ENCODE assay signal across 10 mouse cellular contexts in the genomic region with DNA sequence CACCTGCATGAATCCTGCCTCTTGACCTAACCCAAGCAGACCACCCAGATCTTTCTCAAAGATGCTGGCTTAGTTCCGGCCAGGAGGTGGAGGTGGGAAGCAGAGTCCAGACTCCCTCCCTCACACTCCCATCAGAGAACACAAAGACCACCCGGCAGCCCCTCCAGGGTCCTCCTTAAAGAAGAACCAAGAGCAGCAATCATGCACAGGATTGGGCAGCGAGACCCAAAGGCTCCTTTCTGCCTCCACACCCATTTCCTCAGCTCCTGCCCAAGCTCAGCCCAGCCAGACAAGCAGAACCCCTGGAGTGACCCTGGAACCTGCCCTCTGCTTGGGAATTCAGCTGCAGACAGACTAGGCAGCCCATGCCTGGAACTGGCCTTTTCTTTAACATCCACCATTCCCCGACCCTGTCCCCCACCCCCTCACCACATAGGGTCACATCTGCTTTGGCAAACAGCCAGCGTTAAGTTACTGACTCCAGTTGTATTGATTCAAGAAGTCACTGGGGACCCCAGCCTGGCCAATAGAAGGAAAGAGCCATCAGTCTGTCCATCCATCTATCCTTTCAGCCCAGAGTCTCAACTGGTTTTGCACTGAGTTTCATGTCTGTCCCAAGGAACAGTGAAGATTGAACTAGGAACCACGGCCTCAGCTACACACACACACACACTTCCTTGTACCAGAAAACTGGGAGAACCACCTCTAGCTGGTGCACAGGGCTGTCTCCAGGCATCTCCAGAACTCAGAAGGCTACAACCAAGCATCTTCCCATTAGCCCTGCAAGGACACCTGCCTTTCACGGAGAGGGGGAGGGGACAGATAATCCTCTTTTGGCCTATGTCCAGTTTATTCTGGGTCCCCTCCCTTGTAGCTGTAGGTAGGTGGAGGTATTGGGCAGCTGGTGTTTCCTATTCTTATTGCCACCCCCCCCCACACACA. TPM values are rescaled to one million over a fixed set of nuclear protein-coding genes. Genes with fewer than 3 reads are reported as not detected.
DNase-seq lines count a peak whose midpoint lies in the region; ATAC-seq lines count a peak whose summit lies in the region.
"Had no signal": no experiment of that assay in that cellular context is flagged by ENCODE, and none has a peak within 500 bp of the region (broad histone marks: within the 10 kb centered on the region; RNA-seq: fewer than 3 reads in every experiment).

No protein-coding gene starts in this region.

- DNase-seq in embryonic facial prominence, embryonic 11.5 days (ENCODE audit: low spot score) = peak; percentile 39
- DNase-seq in midbrain, embryonic 11.5 days (ENCODE audit: low spot score, missing footprints) = peak; percentile 89
- no peak for DNase-seq in thymus, postnatal 36 days
- no peak for DNase-seq in layer of hippocampus, adult 8-10 months (ENCODE audit: low spot score in 2 of 2)
- DNase-seq in gastrocnemius, postnatal 25 days = no peak

- ATAC-seq in intestine, embryonic 15.5 days = no peak
- ATAC-seq in intestine, embryonic 16.5 days = no peak
- ATAC-seq in embryonic facial prominence, embryonic 11.5 days (replicated peaks; ENCODE audit: insufficient number of reproducible peaks, low FRiP score, low TSS enrichment, low read depth) = no peak
- no peak for ATAC-seq in heart, embryonic 14.5 days (ENCODE audit: insufficient number of reproducible peaks, insufficient read depth, low FRiP score, low read depth)
- no peak for ATAC-seq in midbrain, embryonic 11.5 days (ENCODE audit: low FRiP score)

- 27% methylated on average over 7 of the region's 7 CpGs for WGBS in intestine, embryonic 15.5 days
- 23% methylated on average over 7 of the region's 7 CpGs for WGBS in intestine, embryonic 16.5 days
- 14% methylated on average over 7 of the region's 7 CpGs for WGBS in embryonic facial prominence, embryonic 11.5 days
- WGBS in heart, embryonic 14.5 days = 40% methylated on average over 7 of the region's 7 CpGs
- whole genome bisulfite sequencing in midbrain, embryonic 11.5 days = 14% methylated on average over 7 of the region's 7 CpGs

- H3K4me1 ChIP-seq in intestine, embryonic 15.5 days (replicated peaks) = peaks cover 25% of the 10 kb centered on the region
- peaks cover 24% of the 10 kb centered on the region for H3K4me1 ChIP-seq in intestine, embryonic 16.5 days (ENCODE audit: control insufficient read depth, insufficient read depth, low read length)
- peaks cover 16% of the 10 kb centered on the region; the same call in 1 of the 2 replicates for H3K4me1 ChIP-seq in embryonic facial prominence, embryonic 11.5 days (ENCODE audit: control insufficient read depth, insufficient read depth, low read length)
- peaks cover 41 to 51% of the 10 kb centered on the region in 2 experiments for H3K4me1 ChIP-seq in heart, embryonic 14.5 days (ENCODE audit: control insufficient read depth in 2 of 2, insufficient read depth in 2 of 2, low read length in 2 of 2)
- H3K4me1 ChIP-seq in midbrain, embryonic 11.5 days (ENCODE audit: control insufficient read depth, insufficient read depth, low read length) = peaks cover 29% of the 10 kb centered on the region

- H3K9me3 ChIP-seq in intestine, embryonic 15.5 days = no peaks in the 10 kb centered on the region
- H3K9me3 ChIP-seq in intestine, embryonic 16.5 days (ENCODE audit: control insufficient read depth, low read length) = no peaks in the 10 kb centered on the region
- H3K9me3 ChIP-seq in embryonic facial prominence, embryonic 11.5 days (replicated peaks; ENCODE audit: control insufficient read depth, low read length) = no peaks in the 10 kb centered on the region
- H3K9me3 ChIP-seq in heart, embryonic 14.5 days (ENCODE audit: control insufficient read depth, low read length) = no peaks in the 10 kb centered on the region
- H3K9me3 ChIP-seq in midbrain, embryonic 11.5 days (ENCODE audit: control insufficient read depth, low read length) = no peaks in the 10 kb centered on the region

- peaks cover 4% of the 10 kb centered on the region; the same call in 1 of the 2 replicates for H3K36me3 ChIP-seq in intestine, embryonic 15.5 days
- no peaks in the 10 kb centered on the region for H3K36me3 ChIP-seq in intestine, embryonic 16.5 days (ENCODE audit: control insufficient read depth, insufficient read depth, low read length)
- no peaks in the 10 kb centered on the region for H3K36me3 ChIP-seq in embryonic facial prominence, embryonic 11.5 days (replicated peaks; ENCODE audit: control insufficient read depth, insufficient read depth, low read depth, low read length)
- peaks cover 13% of the 10 kb centered on the region for H3K36me3 ChIP-seq in heart, embryonic 14.5 days (ENCODE audit: control insufficient read depth, insufficient read depth, low read length)
- H3K36me3 ChIP-seq in midbrain, embryonic 11.5 days (ENCODE audit: control insufficient read depth, insufficient read depth, low read length) = peaks cover 2% of the 10 kb centered on the region; the same call in 1 of the 2 replicates

- no peak overlapping the region for H3K4me3 ChIP-seq in intestine, embryonic 15.5 days (replicated peaks)
- no peak overlapping the region for H3K4me3 ChIP-seq in intestine, embryonic 16.5 days (ENCODE audit: low read length)
- no peak overlapping the region for H3K4me3 ChIP-seq in embryonic facial prominence, embryonic 11.5 days (ENCODE audit: low read depth, low read length)
- peak overlapping the region in 1 of 2 experiments; percentile 18; a peak in 1 of 4 replicates for H3K4me3 ChIP-seq in heart, embryonic 14.5 days (ENCODE audit: control insufficient read depth in 1 of 2, insufficient read depth in 1 of 2, low read depth in 1 of 2, low read length in 2 of 2)
- peak overlapping the region; percentile 8; the same call in 1 of the 2 replicates for H3K4me3 ChIP-seq in midbrain, embryonic 11.5 days (ENCODE audit: low read depth, low read length)

- H3K27ac ChIP-seq in intestine, embryonic 15.5 days = no peak overlapping the region
- H3K27ac ChIP-seq in intestine, embryonic 16.5 days (ENCODE audit: low read length) = no peak overlapping the region
- no peak overlapping the region for H3K27ac ChIP-seq in embryonic facial prominence, embryonic 11.5 days (replicated peaks; ENCODE audit: low read depth, low read length)
- H3K27ac ChIP-seq in heart, embryonic 14.5 days (replicated peaks in 1 of 2; ENCODE audit: control insufficient read depth in 1 of 2, insufficient read depth in 1 of 2, low read depth in 2 of 2, low read length in 2 of 2) = peak overlapping the region; percentile 82 to 83
- no peak overlapping the region; the same call in 1 of the 2 replicates for H3K27ac ChIP-seq in midbrain, embryonic 11.5 days (ENCODE audit: low read depth, low read length)
- H3K27ac ChIP-seq: macrophage had no signal

- peaks cover 35% of the 10 kb centered on the region for H3K27me3 ChIP-seq in intestine, embryonic 15.5 days (replicated peaks)
- H3K27me3 ChIP-seq in intestine, embryonic 16.5 days (replicated peaks; ENCODE audit: control insufficient read depth, insufficient read depth, low read length) = peaks cover 20% of the 10 kb centered on the region
- peaks cover 12% of the 10 kb centered on the region for H3K27me3 ChIP-seq in embryonic facial prominence, embryonic 11.5 days (ENCODE audit: control insufficient read depth, insufficient read depth, low read length)
- H3K27me3 ChIP-seq in heart, embryonic 14.5 days (ENCODE audit: control insufficient read depth, insufficient read depth, low read length) = peaks cover 8% of the 10 kb centered on the region; the same call in 1 of the 2 replicates
- H3K27me3 ChIP-seq in midbrain, embryonic 11.5 days (ENCODE audit: control insufficient read depth, insufficient read depth, low read length) = peaks cover 31% of the 10 kb centered on the region

- peak overlapping the region; percentile 12 for H3K4me2 ChIP-seq in intestine, embryonic 15.5 days (replicated peaks)
- no peak overlapping the region for H3K4me2 ChIP-seq in intestine, embryonic 16.5 days (ENCODE audit: low read depth, low read length)
- H3K4me2 ChIP-seq in embryonic facial prominence, embryonic 11.5 days (ENCODE audit: low read depth, low read length) = peak overlapping the region; percentile 7; the same call in 1 of the 2 replicates
- H3K4me2 ChIP-seq in heart, embryonic 14.5 days (ENCODE audit: low read length) = peak overlapping the region; percentile 67
- H3K4me2 ChIP-seq in midbrain, embryonic 11.5 days = peak overlapping the region; percentile 24

- H3K9ac ChIP-seq in intestine, embryonic 15.5 days = no peak overlapping the region
- H3K9ac ChIP-seq in intestine, embryonic 16.5 days (ENCODE audit: low read depth, low read length) = no peak overlapping the region
- H3K9ac ChIP-seq in embryonic facial prominence, embryonic 11.5 days (replicated peaks; ENCODE audit: low read length) = no peak overlapping the region
- peak overlapping the region; percentile 59; the same call in 1 of the 2 replicates for H3K9ac ChIP-seq in heart, embryonic 14.5 days (ENCODE audit: low read length)
- 0 out of 2 replicates have a peak overlapping the region, but pooled peaks have one; percentile 5 for H3K9ac ChIP-seq in midbrain, embryonic 11.5 days (ENCODE audit: low read length)

RNA-seq across cellular contexts. Expression of a gene that starts 1.7 kb away (rescaled TPM):
- polyA plus RNA-seq in intestine, embryonic 15.5 days (2015; fragmentation: Nextera tagmentation; extraction: Ambion mirVana) = 1.9 and 2.4 TPM in 2 replicates
- polyA plus RNA-seq in intestine, embryonic 16.5 days (2015; fragmentation: Nextera tagmentation; extraction: Ambion mirVana) = 0.83 and 1.9 TPM in 2 replicates
- polyA plus RNA-seq in embryonic facial prominence, embryonic 11.5 days (2014; fragmentation: Nextera tagmentation; extraction: Ambion mirVana) = 4.0 and 5.1 TPM in 2 replicates
- polyA plus RNA-seq in heart, embryonic 14.5 days (2014; fragmentation: Nextera tagmentation; extraction: Ambion mirVana) = 7.9 and 9.5 TPM in 2 replicates
- polyA plus RNA-seq in midbrain, embryonic 11.5 days (2014; fragmentation: Nextera tagmentation; extraction: Ambion mirVana) = 3.9 and 5.2 TPM in 2 replicates
- 1 to 10 TPM; 3.2 to 4.4 (median 3.5) TPM for total RNA-seq in layer of hippocampus, adult 8-10 months (2022)
- 1 to 10 TPM; 1.8 to 2.0 TPM for total RNA-seq in gastrocnemius, postnatal 25 days (2021)
- polyA plus RNA-seq: macrophage had no signal

RNA-seq across cellular contexts. Expression of a gene that starts 17.5 kb away (rescaled TPM):
- 950 and 1,035 TPM in 2 replicates for polyA plus RNA-seq in intestine, embryonic 15.5 days (2015; fragmentation: Nextera tagmentation; extraction: Ambion mirVana)
- polyA plus RNA-seq in intestine, embryonic 16.5 days (2015; fragmentation: Nextera tagmentation; extraction: Ambion mirVana) = 689 and 790 TPM in 2 replicates
- 1,326 and 1,437 TPM in 2 replicates for polyA plus RNA-seq in embryonic facial prominence, embryonic 11.5 days (2014; fragmentation: Nextera tagmentation; extraction: Ambion mirVana)
- 465 and 517 TPM in 2 replicates for polyA plus RNA-seq in heart, embryonic 14.5 days (2014; fragmentation: Nextera tagmentation; extraction: Ambion mirVana)
- 1,003 and 1,036 TPM in 2 replicates for polyA plus RNA-seq in midbrain, embryonic 11.5 days (2014; fragmentation: Nextera tagmentation; extraction: Ambion mirVana)
- 100 to 1,000 TPM; 184 to 220 (median 194) TPM for total RNA-seq in layer of hippocampus, adult 8-10 months (2022)
- total RNA-seq in gastrocnemius, postnatal 25 days (2021) = 100 to 1,000 TPM; 103 to 105 TPM

RNA-seq across cellular contexts. Expression of a gene that starts 57.9 kb away (rescaled TPM):
- polyA plus RNA-seq in intestine, embryonic 15.5 days (2015; fragmentation: Nextera tagmentation; extraction: Ambion mirVana) = 0.21 and 0.26 TPM in 2 replicates
- polyA plus RNA-seq in intestine, embryonic 16.5 days (2015; fragmentation: Nextera tagmentation; extraction: Ambion mirVana) = not detected in 2 replicates
- 6.0 and 7.4 TPM in 2 replicates for polyA plus RNA-seq in embryonic facial prominence, embryonic 11.5 days (2014; fragmentation: Nextera tagmentation; extraction: Ambion mirVana)
- polyA plus RNA-seq in heart, embryonic 14.5 days (2014; fragmentation: Nextera tagmentation; extraction: Ambion mirVana) = 0.18 TPM in 1 of 2 replicates, not detected in the other
- 1.9 and 2.9 TPM in 2 replicates for polyA plus RNA-seq in midbrain, embryonic 11.5 days (2014; fragmentation: Nextera tagmentation; extraction: Ambion mirVana)
- not detected for total RNA-seq in layer of hippocampus, adult 8-10 months (2022)
- total RNA-seq in gastrocnemius, postnatal 25 days (2021) = not detected
- total RNA-seq: layer of hippocampus, adult 18-20 months had no signal
- polyA plus RNA-seq: macrophage had no signal

Comparison
In these comparisons a context has a peak if more than half of its experiments do, and no peak if none do; other contexts are left out.
1. H3K27ac ChIP-seq: peak in heart, embryonic 14.5 days (2 of 2); none in intestine, embryonic 15.5 days (single experiment), intestine, embryonic 16.5 days (single experiment), embryonic facial prominence, embryonic 11.5 days (single experiment) and midbrain, embryonic 11.5 days (single experiment).
2. H3K9ac ChIP-seq: peak in heart, embryonic 14.5 days (single experiment) and midbrain, embryonic 11.5 days (single experiment); none in intestine, embryonic 15.5 days (single experiment), intestine, embryonic 16.5 days (single experiment) and embryonic facial prominence, embryonic 11.5 days (single experiment).
3. DNase-seq: peak in embryonic facial prominence, embryonic 11.5 days (single experiment) and midbrain, embryonic 11.5 days (single experiment); none in thymus, postnatal 36 days (0 of 2), layer of hippocampus, adult 8-10 months (0 of 2) and gastrocnemius, postnatal 25 days (single experiment).